Mouse (Mus musculus) layer of hippocampus, postnatal 10 days (tissue): ENCODE measurements at regions not wholly inside any gene's neighbourhood (a gene's known extent, or its start where the extent isn't known, plus 50 kb on each side); places are given as distances from the start of the nearest gene placed in this dataset.
A peak's percentile ranks its signal among the peaks of the same experiment; 100 is the strongest.

Source experiments
- DNase-seq, 2 experiments: peaks; one replicate each; pipeline ENCODE4 v3.0.0; 2021; ENCODE audit warnings: low spot score in 2 of 2

- DNase-seq: no peak
Measured at GRCm38 (mm10) chr1:193649400-193649799, 279.3 kb upstream of the Camk1g start.

DNA sequence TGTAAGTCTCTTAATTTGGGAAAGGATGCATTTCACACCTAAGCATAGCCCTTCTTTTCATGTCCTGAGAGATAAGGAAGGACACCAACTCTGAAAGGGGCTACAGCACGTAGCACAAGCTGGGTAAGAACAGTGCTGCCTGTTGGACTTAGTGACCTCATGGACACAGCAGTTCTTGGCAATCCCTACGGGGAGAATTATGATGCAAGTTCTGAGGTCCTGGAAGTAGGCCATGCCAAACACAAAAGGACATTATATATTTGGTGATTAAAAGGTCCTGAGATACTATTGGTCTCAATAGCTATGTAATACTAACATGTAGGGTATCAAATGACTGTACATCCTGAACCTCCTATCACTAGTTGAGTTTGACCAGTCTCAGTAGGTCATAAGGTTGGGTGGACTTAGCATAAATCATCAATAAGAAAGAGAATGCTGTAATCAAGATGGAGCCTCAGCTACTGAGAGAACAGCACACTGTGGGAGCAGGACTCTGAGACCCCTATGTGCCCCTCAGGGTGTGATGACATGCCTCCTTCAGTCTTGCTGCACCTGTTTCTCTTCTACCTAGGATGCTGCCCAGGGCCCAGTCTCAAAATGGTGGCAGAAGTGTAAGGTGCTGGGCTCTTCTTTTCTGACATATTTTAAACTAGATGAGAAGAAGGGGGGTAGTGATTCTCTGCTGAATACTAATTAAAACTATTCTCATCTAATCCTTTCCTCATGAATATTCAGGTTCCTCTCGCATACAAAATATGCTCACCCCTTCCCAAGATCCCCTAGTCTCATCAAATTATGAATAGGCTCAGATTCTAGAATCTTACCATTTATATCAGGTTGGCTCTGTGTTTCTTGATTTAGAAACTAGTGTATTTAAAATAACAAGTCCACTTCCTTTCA, 277.5 kb upstream of the Camk1g start:
- DNase-seq: no peak

DNA sequence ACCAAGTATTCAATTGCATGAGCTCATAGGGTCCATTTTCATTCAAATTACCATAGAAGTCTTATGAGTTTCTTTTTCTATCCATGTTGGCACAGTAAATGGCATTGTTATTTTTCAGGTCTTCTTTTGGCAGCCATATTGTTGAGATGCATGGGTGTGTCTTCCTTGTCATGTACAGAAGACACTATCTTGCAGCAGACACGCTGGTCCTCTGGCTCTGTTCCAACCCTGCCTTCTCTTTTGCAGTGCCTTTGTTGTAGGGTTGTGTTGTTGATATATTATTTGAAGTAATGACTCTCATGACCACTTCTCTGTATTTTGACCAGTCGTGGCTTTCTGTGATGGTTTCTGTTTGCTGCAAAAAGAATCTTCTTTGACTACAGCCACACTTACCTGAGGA, 274.4 kb upstream of the Camk1g start:
- no peak for DNase-seq

- no peak for DNase-seq
Measured at GRCm38 (mm10) chr1:193636451-193636850, 266.4 kb upstream of the Camk1g start.

- DNase-seq: no peak
Measured at GRCm38 (mm10) chr1:193632115-193632514, 262.0 kb upstream of the Camk1g start.

- no peak for DNase-seq
Measured at GRCm38 (mm10) chr1:193629887-193630286, 259.8 kb upstream of the Camk1g start.

- no peak for DNase-seq
Measured at GRCm38 (mm10) chr1:193626924-193627849, 257.1 kb upstream of the Camk1g start.

DNA sequence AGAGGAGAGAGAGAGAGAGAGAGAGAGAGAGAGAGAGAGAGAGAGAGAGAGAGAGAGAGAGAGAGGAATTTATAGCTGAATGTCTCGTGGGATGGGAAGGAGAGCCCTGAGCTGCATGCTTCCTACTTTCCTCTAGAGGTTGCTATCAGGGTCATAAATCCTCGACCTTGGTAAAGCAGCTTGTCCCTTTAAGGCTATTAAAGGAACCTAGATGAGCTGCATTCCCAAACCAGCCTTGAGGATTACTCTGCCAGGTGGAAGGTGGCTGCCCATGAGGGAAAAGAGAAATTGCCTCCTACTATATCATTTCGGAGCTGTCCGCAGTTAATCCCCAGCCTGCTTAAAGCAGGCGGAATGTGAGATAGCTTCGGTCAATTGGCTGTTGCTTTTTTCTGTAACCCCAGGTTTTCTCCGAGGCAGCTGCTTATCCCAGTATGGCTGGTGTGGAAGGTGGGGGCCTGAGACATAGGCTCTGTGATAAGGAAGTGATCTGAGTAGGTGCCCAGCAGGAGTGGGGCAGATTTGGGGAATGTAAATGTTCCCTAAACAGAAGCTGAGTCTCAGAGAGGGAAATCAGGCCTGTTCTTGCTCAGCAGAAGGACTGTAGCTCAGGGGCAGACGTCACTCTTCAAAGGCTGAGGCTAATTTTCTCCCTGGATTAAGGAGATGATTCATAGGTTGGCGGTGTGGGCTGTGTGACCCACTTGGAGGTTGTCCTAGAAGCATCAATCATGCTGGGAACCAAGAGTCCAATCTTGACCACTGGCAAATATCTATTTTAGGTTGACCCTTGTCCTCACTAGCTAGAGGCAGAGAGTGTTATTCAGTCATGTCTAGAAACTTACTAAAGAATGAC, 255.2 kb upstream of the Camk1g start:
- no peak for DNase-seq

DNA sequence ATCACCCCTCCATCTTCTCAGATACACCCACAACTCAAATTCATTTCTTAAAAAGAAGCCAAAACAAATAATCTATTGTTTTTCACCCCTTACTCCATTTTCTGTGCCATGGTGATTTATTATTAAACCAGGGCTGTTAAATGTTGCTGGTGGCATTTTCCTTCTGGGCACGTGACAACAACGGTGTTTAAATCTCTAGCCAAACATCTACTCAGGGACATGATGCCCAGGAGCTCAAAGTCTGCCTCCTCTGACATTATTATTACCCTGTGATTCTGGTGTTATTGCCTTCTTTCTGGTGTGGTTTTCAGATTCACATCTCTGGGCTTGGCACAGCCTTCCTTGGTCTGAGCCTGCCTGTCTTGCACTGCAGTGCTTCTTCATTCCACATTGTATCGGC, 253.5 kb upstream of the Camk1g start:
- no peak for DNase-seq

GRCm38 (mm10) chr1:193618250-193618649, 248.2 kb upstream of the Camk1g start:
- DNase-seq: no peak

- no peak for DNase-seq
Measured at GRCm38 (mm10) chr1:193610471-193610870, 240.4 kb upstream of the Camk1g start.

- peak; percentile 22 to 34 for DNase-seq
Measured at GRCm38 (mm10) chr1:193599895-193600294, 229.8 kb upstream of the Camk1g start.

DNA sequence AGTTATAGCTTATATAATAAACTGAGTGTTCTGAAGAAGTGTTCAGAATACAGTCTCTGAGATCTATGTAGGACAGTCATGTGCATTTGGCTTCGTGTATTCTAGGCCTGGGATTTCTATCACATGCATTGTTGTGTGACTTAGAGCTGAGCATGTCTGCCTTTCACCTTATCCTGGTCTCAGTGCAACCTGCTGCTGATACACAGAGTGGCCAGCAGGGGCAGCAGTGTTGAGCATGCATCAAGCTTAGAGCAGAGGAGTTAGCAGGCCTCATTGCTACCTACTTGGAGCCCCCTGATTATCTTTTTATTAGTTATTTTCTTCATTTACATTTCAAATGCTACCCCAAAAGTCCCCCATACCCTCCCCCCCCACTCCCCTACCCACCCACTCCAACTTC, 229.1 kb upstream of the Camk1g start:
- DNase-seq: peak; percentile 28 to 32

DNA sequence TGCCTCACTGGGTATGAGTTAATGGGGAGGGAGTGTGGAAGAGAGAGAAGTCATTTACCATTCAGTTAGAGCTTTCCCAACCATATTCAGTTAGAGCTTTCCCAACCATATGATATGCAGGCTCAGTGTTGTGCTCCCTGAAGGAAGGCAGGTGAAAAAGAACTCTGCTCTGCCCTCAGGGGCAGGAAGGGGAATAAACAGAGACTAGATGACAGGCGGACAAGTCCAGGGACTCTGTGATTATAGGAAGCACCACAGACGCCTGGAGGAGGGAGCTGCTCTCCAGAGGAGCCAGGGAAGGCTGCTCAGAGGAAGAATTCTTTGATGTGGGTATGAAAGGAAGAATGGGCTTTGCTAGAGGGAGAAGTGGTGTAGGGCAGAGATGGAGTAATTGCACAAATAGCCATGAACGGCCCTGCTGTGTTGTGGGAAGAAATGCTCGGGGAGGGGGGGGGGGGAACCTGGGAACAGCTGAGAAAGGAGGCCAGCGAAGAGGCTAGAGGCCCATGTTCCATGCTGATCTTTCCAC, 220.3 kb upstream of the Camk1g start:
- no peak for DNase-seq

- DNase-seq: peak; percentile 77 to 79
Measured at GRCm38 (mm10) chr1:193588477-193589464, 218.7 kb upstream of the Camk1g start.

GRCm38 (mm10) chr1:193587317-193587716, 217.2 kb upstream of the Camk1g start:
- DNase-seq: no peak

- peak; percentile 44 to 53 for DNase-seq
Measured at GRCm38 (mm10) chr1:193586896-193587295, 216.8 kb upstream of the Camk1g start.

GRCm38 (mm10) chr1:193583791-193584190, 213.7 kb upstream of the Camk1g start:
- no peak for DNase-seq

GRCm38 (mm10) chr1:193580393-193580792, 210.3 kb upstream of the Camk1g start:
- no peak for DNase-seq

DNA sequence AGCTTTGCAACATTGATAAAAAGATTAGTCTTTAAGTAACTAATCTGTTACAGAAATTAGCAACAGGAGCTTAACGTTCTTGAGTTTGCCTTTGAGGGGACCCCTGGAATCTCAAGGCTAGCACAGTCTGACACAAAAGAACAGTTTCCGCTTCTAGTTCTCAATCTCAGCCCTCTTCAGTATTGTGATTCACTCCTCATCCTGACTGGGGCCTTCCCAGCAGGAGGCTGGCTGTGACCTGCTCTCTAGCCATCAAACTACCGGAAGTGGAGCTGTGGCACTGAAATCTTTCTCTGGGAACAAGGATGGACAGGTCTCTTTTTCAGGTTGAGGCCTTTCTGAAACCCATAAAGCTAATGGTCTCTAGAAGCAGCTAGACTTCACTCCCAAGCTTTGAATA, 209.6 kb upstream of the Camk1g start:
- no peak for DNase-seq
